Mouse (Mus musculus) neutrophil, adult 59 days (primary cell): Measurements from ENCODE around the gene Ihh. TPM values are rescaled to one million over a fixed set of nuclear protein-coding genes. Genes with fewer than 3 reads are reported as not detected.

Source experiments
- total RNA-seq, 2 experiments: library from RNA; stranded (reverse); gene quantifications; 1 replicate in 1 of 2; 2 replicates in 1 of 2; pipeline ENCODE4 v1.2.4; 2023

The Ihh gene
- total RNA-seq = under 1 TPM in 1 of 2 experiments, not detected in 1; 0.58 TPM

DNA sequence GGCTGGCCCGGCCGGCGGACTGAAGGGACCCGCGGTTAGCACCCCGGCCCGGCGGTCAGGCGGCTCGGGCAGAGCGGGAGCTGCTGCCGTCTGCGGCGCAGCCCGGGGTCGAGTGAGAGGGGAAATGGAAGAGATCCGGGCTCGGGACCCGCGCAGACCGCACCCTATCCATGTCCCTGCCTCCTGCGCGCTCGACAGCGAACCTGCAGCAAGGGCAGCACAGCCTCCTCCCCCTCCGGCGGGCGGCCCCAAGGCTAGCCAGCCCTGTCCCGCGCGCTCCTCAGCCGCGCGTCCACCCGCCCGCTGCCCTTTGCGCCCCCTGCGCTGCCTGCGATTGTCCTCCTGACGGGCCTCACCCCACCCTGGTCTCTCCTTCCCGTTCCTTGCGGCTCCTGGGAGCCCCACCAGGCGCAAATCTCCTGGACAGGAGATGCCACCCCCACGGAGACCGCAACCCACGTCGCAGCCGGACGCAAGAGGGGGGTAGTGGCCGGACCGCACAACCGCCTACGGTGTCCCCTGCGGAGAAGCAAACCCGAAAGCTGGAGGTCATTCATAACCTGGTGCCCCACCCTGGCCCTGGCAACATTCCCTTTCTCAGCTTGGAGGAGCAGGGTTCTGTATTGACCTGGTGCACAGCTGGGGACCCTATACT, at the start of gene Ihh:
Gene Ihh, minus strand, starts transcription at position 117 of the 655 bp plus-strand sequence.

DNA sequence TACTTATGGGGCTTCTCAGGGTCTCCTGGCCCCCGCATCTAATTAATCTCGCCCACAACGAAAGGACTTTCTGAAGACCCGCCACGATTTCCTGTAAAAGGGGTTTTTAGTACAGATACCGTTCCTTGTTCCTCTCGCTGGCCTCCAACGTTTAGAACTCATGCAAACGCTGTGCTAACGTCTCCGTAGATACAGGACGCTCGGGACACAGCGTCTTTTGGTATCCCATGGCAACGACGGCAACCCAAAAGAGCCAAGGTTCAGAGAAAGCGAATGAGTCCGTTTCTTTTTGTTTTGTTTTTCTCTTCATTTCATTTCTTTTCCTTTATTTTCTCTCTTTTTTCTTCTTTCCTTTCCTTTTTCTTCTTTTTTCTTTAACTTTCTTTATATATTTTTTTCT, 16.1 kb downstream of the Ihh start, which contains the start of gene Cfap65:
Gene Cfap65, minus strand, starts transcription at position 198 of the 400 bp plus-strand sequence.

Other genes starting within 250 kb of the Ihh start
- gene Cyp27a1, start 238.1 kb downstream of the Ihh start, total RNA-seq = 10 to 100 TPM; 29.6 to 41.2 TPM
- not detected for gene Prkag3, start 202.5 kb downstream of the Ihh start, total RNA-seq
- gene Wnt6, start 179.8 kb downstream of the Ihh start, total RNA-seq = 1 to 10 TPM; 1.5 to 1.8 TPM
- not detected for gene Wnt10a, start 160.2 kb downstream of the Ihh start, total RNA-seq
- not detected for gene Cdk5r2, start 96.7 kb downstream of the Ihh start, total RNA-seq
- gene Fev, start 66.3 kb downstream of the Ihh start, total RNA-seq = not detected
- not detected for gene Cryba2, start 58.5 kb downstream of the Ihh start, total RNA-seq
- gene Cfap65, start 16.1 kb downstream of the Ihh start, total RNA-seq = not detected
- gene Nhej1, start 173.5 kb upstream of the Ihh start, total RNA-seq = 10 to 100 TPM in 1 of 2 experiments, 1 to 10 TPM in 1; 7.5 to 10.2 TPM
- gene Slc23a3, start 182.2 kb upstream of the Ihh start, total RNA-seq = 1 to 10 TPM; 1.2 to 1.5 TPM
- gene Cnppd1, start 191.0 kb upstream of the Ihh start, total RNA-seq = 100 to 1,000 TPM; 103 to 115 TPM
- 10 to 100 TPM; 64.6 to 70.8 TPM for gene Retreg2, start 191.1 kb upstream of the Ihh start, total RNA-seq
- 10 to 100 TPM; 52.0 to 63.6 TPM for gene Zfand2b, start 217.0 kb upstream of the Ihh start, total RNA-seq
- 1 to 10 TPM; 6.7 TPM for gene Abcb6, start 228.7 kb upstream of the Ihh start, total RNA-seq
- gene Ankzf1, start 240.5 kb upstream of the Ihh start, total RNA-seq = 10 to 100 TPM; 18.8 to 20.0 TPM
- 10 to 100 TPM; 69.0 to 69.1 TPM for gene Atg9a, start 240.5 kb upstream of the Ihh start, total RNA-seq